Mouse (Mus musculus): ENCODE measurements at regions not wholly inside any gene's neighbourhood (a gene's known extent, or its start where the extent isn't known, plus 50 kb on each side); places are given as distances from the start of the nearest gene placed in this dataset.

DNA sequence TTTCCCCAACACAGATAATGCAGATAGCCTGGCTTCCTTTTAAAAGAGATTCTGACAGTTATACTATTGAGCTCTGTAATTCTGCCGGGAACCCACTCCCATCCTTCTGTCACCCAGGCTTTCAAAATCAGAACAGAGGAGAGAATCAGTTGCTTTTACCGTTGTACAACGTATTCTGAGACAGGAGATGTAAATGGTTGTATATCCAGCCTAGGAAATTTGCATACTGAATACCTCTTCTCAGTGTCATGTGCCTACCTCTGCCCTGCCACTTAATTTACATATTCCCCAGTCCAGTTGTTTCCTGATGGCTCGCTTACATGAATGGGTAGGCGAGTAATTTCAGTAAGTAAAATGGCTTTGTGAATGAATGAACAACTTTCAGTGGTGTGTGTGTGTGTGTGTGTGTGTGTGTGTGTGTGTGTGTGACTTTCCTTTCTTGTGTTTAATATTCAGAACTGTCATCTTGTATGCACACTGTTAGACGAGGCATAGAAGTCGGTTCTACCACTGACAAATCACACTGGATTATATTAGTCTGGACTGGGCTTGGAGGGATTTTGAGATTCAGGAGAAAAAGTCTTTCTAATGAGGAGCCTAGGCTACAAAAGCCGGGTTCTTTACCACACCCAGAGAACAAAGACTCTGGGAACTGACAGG lies 282.2 kb upstream of the Cdh6 start:
- H3K4me1 ChIP-seq (ENCODE audit: control insufficient read depth, insufficient read depth, low read length) = no peaks in the 10 kb centered on the region
- H3K4me3 ChIP-seq (ENCODE audit: low read depth, low read length) = no peak overlapping the region
- H3K9me3 ChIP-seq (replicated peaks; ENCODE audit: control insufficient read depth, low read length) = no peaks in the 10 kb centered on the region
- no peak overlapping the region for H3K27ac ChIP-seq (replicated peaks; ENCODE audit: low read depth, low read length)
- no peaks in the 10 kb centered on the region for H3K36me3 ChIP-seq (replicated peaks; ENCODE audit: control insufficient read depth, insufficient read depth, low read depth, low read length)
- H3K27me3 ChIP-seq (ENCODE audit: control insufficient read depth, insufficient read depth, low read length) = no peaks in the 10 kb centered on the region
- no peak overlapping the region for H3K9ac ChIP-seq (replicated peaks; ENCODE audit: low read length)
- 67% methylated on average over 8 of the region's 8 CpGs for WGBS
- no peak overlapping the region for H3K4me2 ChIP-seq (ENCODE audit: low read depth, low read length)
- no peak for ATAC-seq (replicated peaks; ENCODE audit: insufficient number of reproducible peaks, low FRiP score, low TSS enrichment, low read depth)
- DNase-seq (ENCODE audit: low spot score) = no peak

DNA sequence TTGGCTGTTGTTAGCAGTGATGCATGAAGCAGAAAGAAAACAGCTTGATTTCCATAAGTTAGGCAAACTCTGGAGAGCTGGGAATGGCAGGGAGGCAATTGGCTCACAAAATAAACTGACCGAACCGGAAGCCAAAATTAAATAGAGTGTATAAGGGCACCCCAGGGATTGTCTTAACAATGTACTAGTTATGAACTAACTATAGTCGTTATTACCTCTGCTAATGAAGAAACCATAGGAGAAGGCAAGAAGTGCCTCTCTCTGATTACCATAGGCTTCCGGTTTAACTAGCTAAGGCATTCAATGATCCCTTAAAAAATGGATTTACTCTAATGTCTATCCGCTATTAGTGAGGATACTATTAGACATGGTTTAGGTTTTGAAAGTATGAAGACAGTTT lies 276.9 kb upstream of the Cdh6 start:
- H3K27ac ChIP-seq (replicated peaks; ENCODE audit: low read depth, low read length) = no peak overlapping the region
- no peak overlapping the region for H3K9ac ChIP-seq (replicated peaks; ENCODE audit: low read length)
- H3K9me3 ChIP-seq (replicated peaks; ENCODE audit: control insufficient read depth, low read length) = no peaks in the 10 kb centered on the region
- H3K27me3 ChIP-seq (ENCODE audit: control insufficient read depth, insufficient read depth, low read length) = no peaks in the 10 kb centered on the region
- no peak for DNase-seq (ENCODE audit: low spot score)
- H3K4me1 ChIP-seq (ENCODE audit: control insufficient read depth, insufficient read depth, low read length) = no peaks in the 10 kb centered on the region
- 83% methylated on average over 5 of the region's 5 CpGs for WGBS
- H3K4me3 ChIP-seq (ENCODE audit: low read depth, low read length) = no peak overlapping the region
- ATAC-seq (replicated peaks; ENCODE audit: insufficient number of reproducible peaks, low FRiP score, low TSS enrichment, low read depth) = no peak
- no peak overlapping the region for H3K4me2 ChIP-seq (ENCODE audit: low read depth, low read length)
- H3K36me3 ChIP-seq (replicated peaks; ENCODE audit: control insufficient read depth, insufficient read depth, low read depth, low read length) = no peaks in the 10 kb centered on the region

GRCm38 (mm10) chr15:13434608-13435007 lies 261.1 kb upstream of the Cdh6 start:
- 50% methylated on average over 1 of the region's 1 CpGs for WGBS

GRCm38 (mm10) chr15:13432971-13433370 lies 259.5 kb upstream of the Cdh6 start:
- Histone ChIP-seq H3K27me3 (ENCODE audit: control insufficient read depth, insufficient read depth, low read length) (no peaks in the 10 kb centered on the region), H3K4me1 (ENCODE audit: control insufficient read depth, insufficient read depth, low read length) (no peaks in the 10 kb centered on the region), H3K4me3 (ENCODE audit: low read depth, low read length) (no peak overlapping the region), H3K9ac (replicated peaks; ENCODE audit: low read length) (no peak overlapping the region), H3K27ac (replicated peaks; ENCODE audit: low read depth, low read length) (no peak overlapping the region), H3K9me3 (replicated peaks; ENCODE audit: control insufficient read depth, low read length) (no peaks in the 10 kb centered on the region), H3K36me3 (replicated peaks; ENCODE audit: control insufficient read depth, insufficient read depth, low read depth, low read length) (no peaks in the 10 kb centered on the region), H3K4me2 (ENCODE audit: low read depth, low read length) (no peak overlapping the region)
- ATAC-seq (replicated peaks; ENCODE audit: insufficient number of reproducible peaks, low FRiP score, low TSS enrichment, low read depth) = no peak
- 89% methylated on average over 2 of the region's 2 CpGs for WGBS
- no peak for DNase-seq (ENCODE audit: low spot score)

More at GRCm38 (mm10) chr15:13434608-13435007, 261.1 kb upstream of the Cdh6 start:
- H3K9ac ChIP-seq (replicated peaks; ENCODE audit: low read length) = no peak overlapping the region
- no peak for ATAC-seq (replicated peaks; ENCODE audit: insufficient number of reproducible peaks, low FRiP score, low TSS enrichment, low read depth)
- H3K9me3 ChIP-seq (replicated peaks; ENCODE audit: control insufficient read depth, low read length) = no peaks in the 10 kb centered on the region
- no peaks in the 10 kb centered on the region for H3K4me1 ChIP-seq (ENCODE audit: control insufficient read depth, insufficient read depth, low read length)
- no peaks in the 10 kb centered on the region for H3K36me3 ChIP-seq (replicated peaks; ENCODE audit: control insufficient read depth, insufficient read depth, low read depth, low read length)
- no peak for DNase-seq (ENCODE audit: low spot score)
- H3K4me2 ChIP-seq (ENCODE audit: low read depth, low read length) = no peak overlapping the region
- no peaks in the 10 kb centered on the region for H3K27me3 ChIP-seq (ENCODE audit: control insufficient read depth, insufficient read depth, low read length)
- H3K27ac ChIP-seq (replicated peaks; ENCODE audit: low read depth, low read length) = no peak overlapping the region
- no peak overlapping the region for H3K4me3 ChIP-seq (ENCODE audit: low read depth, low read length)

DNA sequence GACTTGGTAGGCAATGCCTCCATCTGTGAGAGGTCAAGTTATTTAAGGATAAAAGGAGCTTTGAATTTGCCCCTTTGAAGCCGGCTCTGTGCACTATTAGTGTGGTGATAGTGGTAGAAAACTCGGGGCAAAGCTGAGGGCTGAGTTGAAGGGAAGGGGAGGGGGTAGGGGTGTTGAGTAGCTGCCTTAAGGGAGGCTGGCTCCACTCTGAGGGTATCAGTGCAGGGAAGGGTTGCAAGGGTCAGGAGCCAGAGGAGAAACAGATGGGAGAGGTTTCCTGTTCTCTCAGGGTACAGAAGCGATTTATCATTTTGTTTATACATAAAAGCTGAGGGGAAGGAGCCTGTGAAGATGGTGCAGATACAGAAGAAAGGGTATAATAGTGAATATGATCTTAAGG lies 246.1 kb upstream of the Cdh6 start:
- H3K27me3 ChIP-seq (ENCODE audit: control insufficient read depth, insufficient read depth, low read length) = no peaks in the 10 kb centered on the region
- H3K4me2 ChIP-seq (ENCODE audit: low read depth, low read length) = no peak overlapping the region
- no peaks in the 10 kb centered on the region for H3K4me1 ChIP-seq (ENCODE audit: control insufficient read depth, insufficient read depth, low read length)
- H3K4me3 ChIP-seq (ENCODE audit: low read depth, low read length) = no peak overlapping the region
- no peaks in the 10 kb centered on the region for H3K36me3 ChIP-seq (replicated peaks; ENCODE audit: control insufficient read depth, insufficient read depth, low read depth, low read length)
- peak; percentile 52 for DNase-seq (ENCODE audit: low spot score)
- WGBS = 10% methylated on average over 3 of the region's 3 CpGs
- H3K9me3 ChIP-seq (replicated peaks; ENCODE audit: control insufficient read depth, low read length) = no peaks in the 10 kb centered on the region
- ATAC-seq (replicated peaks; ENCODE audit: insufficient number of reproducible peaks, low FRiP score, low TSS enrichment, low read depth) = 0 out of 2 replicates have a peak, but pooled peaks have one; percentile 39
- no peak overlapping the region for H3K27ac ChIP-seq (replicated peaks; ENCODE audit: low read depth, low read length)
- no peak overlapping the region for H3K9ac ChIP-seq (replicated peaks; ENCODE audit: low read length)

DNA sequence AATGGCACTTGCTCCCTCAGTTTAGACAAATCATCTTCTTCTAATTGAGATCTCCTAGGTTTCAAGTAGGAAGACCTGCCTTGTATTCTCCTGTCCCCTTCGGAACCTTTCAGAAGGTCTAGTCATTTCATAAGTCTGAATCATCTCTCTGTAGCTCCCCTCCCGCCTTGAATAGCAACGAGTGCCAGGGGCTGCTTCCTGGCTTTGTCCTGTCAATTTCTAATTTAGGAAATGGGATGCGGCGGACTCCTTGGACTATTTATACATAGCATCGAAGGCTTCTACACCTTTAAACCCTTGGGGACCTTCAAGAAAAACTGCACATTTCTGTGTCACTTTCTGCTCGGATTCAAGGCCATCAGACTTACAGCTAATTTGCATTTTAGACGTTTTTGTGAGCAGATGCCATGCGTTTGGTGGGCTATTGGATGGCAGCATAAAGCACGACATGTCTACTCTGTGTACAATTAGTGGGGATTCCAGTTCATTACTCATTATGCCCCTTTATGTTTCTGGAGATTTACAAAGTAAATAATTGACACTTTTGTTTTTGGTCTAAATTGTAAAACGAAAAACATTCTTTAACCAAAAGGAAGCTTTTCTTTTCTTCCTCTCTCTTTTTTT lies 236.7 kb upstream of the Cdh6 start:
- ATAC-seq (replicated peaks; ENCODE audit: insufficient number of reproducible peaks, low FRiP score, low TSS enrichment, low read depth) = no peak
- no peak for DNase-seq (ENCODE audit: low spot score)
- Histone ChIP-seq H3K4me1 (ENCODE audit: control insufficient read depth, insufficient read depth, low read length) (no peaks in the 10 kb centered on the region), H3K27ac (replicated peaks; ENCODE audit: low read depth, low read length) (no peak overlapping the region), H3K4me3 (ENCODE audit: low read depth, low read length) (no peak overlapping the region), H3K36me3 (replicated peaks; ENCODE audit: control insufficient read depth, insufficient read depth, low read depth, low read length) (no peaks in the 10 kb centered on the region), H3K9me3 (replicated peaks; ENCODE audit: control insufficient read depth, low read length) (no peaks in the 10 kb centered on the region), H3K27me3 (ENCODE audit: control insufficient read depth, insufficient read depth, low read length) (no peaks in the 10 kb centered on the region), H3K9ac (replicated peaks; ENCODE audit: low read length) (no peak overlapping the region), H3K4me2 (ENCODE audit: low read depth, low read length) (no peak overlapping the region)
- WGBS = 49% methylated on average over 11 of the region's 11 CpGs

GRCm38 (mm10) chr15:13393155-13393554 lies 219.7 kb upstream of the Cdh6 start:
- Histone ChIP-seq H3K36me3 (replicated peaks; ENCODE audit: control insufficient read depth, insufficient read depth, low read depth, low read length) (no peaks in the 10 kb centered on the region), H3K9ac (replicated peaks; ENCODE audit: low read length) (no peak overlapping the region), H3K27ac (replicated peaks; ENCODE audit: low read depth, low read length) (no peak overlapping the region), H3K4me2 (ENCODE audit: low read depth, low read length) (no peak overlapping the region), H3K27me3 (ENCODE audit: control insufficient read depth, insufficient read depth, low read length) (no peaks in the 10 kb centered on the region), H3K4me3 (ENCODE audit: low read depth, low read length) (no peak overlapping the region), H3K4me1 (ENCODE audit: control insufficient read depth, insufficient read depth, low read length) (no peaks in the 10 kb centered on the region), H3K9me3 (replicated peaks; ENCODE audit: control insufficient read depth, low read length) (no peaks in the 10 kb centered on the region)
- WGBS = 13% methylated on average over 6 of the region's 6 CpGs
- peak; percentile 76 for DNase-seq (ENCODE audit: low spot score)
- ATAC-seq (replicated peaks; ENCODE audit: insufficient number of reproducible peaks, low FRiP score, low TSS enrichment, low read depth) = peak; percentile 93

- DNase-seq (ENCODE audit: low spot score) (no peak), ATAC-seq (replicated peaks; ENCODE audit: insufficient number of reproducible peaks, low FRiP score, low TSS enrichment, low read depth) (no peak)
- Histone ChIP-seq H3K36me3 (replicated peaks; ENCODE audit: control insufficient read depth, insufficient read depth, low read depth, low read length) (no peaks in the 10 kb centered on the region), H3K4me1 (ENCODE audit: control insufficient read depth, insufficient read depth, low read length) (no peaks in the 10 kb centered on the region), H3K4me3 (ENCODE audit: low read depth, low read length) (no peak overlapping the region), H3K27ac (replicated peaks; ENCODE audit: low read depth, low read length) (no peak overlapping the region), H3K9me3 (replicated peaks; ENCODE audit: control insufficient read depth, low read length) (no peaks in the 10 kb centered on the region), H3K4me2 (ENCODE audit: low read depth, low read length) (no peak overlapping the region), H3K27me3 (ENCODE audit: control insufficient read depth, insufficient read depth, low read length) (no peaks in the 10 kb centered on the region), H3K9ac (replicated peaks; ENCODE audit: low read length) (no peak overlapping the region)
- WGBS = 67% methylated on average over 4 of the region's 4 CpGs
Measured at GRCm38 (mm10) chr15:13391331-13391730, 217.9 kb upstream of the Cdh6 start.

Measured in embryonic facial prominence, embryonic 11.5 days (tissue).